Mouse (Mus musculus): Measurements from ENCODE around the gene Mfap1b.

DNA sequence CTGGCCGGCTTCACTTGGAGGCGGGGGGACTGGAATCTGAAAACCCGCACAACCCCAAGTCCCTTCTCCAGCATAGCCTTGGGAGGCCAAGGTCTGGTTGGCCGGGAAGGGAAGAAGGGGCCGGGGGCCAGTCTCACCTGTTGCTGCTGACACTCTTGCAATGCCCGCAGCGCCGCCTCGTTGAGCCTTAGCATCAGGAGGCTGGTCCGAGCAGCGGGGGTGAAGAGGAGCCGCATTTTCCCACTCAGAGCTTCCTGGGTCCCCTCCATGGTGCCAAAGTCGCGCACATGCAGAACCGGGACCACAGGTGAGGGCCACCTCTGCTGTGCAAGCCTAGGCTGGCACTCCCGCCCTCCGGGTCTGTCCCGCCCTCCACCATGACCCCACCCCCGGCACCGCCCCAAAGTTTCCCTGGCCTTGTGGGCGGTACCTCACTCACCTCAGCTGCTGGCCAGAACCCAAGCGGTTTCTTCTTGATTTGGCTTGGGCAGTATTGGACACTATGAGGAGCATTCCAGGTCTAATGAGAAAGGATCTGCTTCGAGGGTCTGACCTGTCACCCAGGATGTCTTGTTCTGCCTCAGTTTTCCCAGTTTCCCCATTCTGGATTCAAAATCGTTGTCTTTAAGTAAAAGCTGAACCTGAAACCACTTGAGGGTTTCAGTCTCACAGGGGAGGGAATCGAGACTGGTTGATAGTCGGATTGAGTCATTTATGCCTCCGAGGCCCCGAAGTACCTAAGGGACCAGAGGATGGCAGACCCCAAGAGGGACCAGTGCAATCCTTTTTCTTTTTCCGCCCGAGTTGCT is 31.4 kb downstream of the Mfap1b start:
- peak; percentile 85 for TF ChIP-seq MAZ (IDR thresholded peaks at IDR 0.05; ENCODE audit: low read depth, low read length)
- peak; percentile 97 for TF ChIP-seq IRF4 (IDR thresholded peaks at IDR 0.05; ENCODE audit: low read depth, low read length)
- no peak for TF ChIP-seq ZNF384 (IDR thresholded peaks at IDR 0.05; ENCODE audit: low read depth, low read length)
- no peak for TF ChIP-seq HCFC1 (IDR thresholded peaks at IDR 0.05; ENCODE audit: low read depth, low read length)
- TF ChIP-seq POLR2A (IDR thresholded peaks at IDR 0.05; ENCODE audit: low read depth, low read length), result no peak
- peak; percentile 82 for TF ChIP-seq MEF2A (IDR thresholded peaks at IDR 0.05; ENCODE audit: borderline replicate concordance, low read depth, low read length)
- TF ChIP-seq ZC3H11A (IDR thresholded peaks at IDR 0.05; ENCODE audit: low read depth, low read length), result no peak
- TF ChIP-seq USF1 (IDR thresholded peaks at IDR 0.05; ENCODE audit: low read depth, low read length), result no peak
- no peak for TF ChIP-seq SMC3 (IDR thresholded peaks at IDR 0.05; ENCODE audit: low read depth, low read length)
- TF ChIP-seq CTCF (conservative IDR thresholded peaks at IDR 0.05 in 1 of 2, IDR thresholded peaks at IDR 0.05 in 1 of 2; ENCODE audit: low read depth in 2 of 2, low read length in 2 of 2), result no peak
- TF ChIP-seq MAFK (IDR thresholded peaks at IDR 0.05; ENCODE audit: insufficient replicate concordance, low read length), result peak; percentile 97
- 0 out of 2 replicates have a peak, but pooled peaks have one; percentile 64 for TF ChIP-seq KAT2A (IDR thresholded peaks at IDR 0.05; ENCODE audit: insufficient replicate concordance, low read length)
- TF ChIP-seq EP300 (IDR thresholded peaks at IDR 0.05; ENCODE audit: low read length), result peak; percentile 85
